Mouse (Mus musculus) megakaryocyte, embryonic 14.5 days (primary cell): ENCODE measurements around the gene Lrrk2.

ENCODE experiments used
- FLI1 ChIP-seq: IDR thresholded peaks from 2 replicates; pipeline ENCODE4 v1.6.1; 2012; ENCODE audit warnings: low read length, inconsistent platforms, mixed read lengths
- GATA1 ChIP-seq: IDR thresholded peaks from 3 replicates; pipeline ENCODE4 v1.6.1; 2012; ENCODE audit warnings: mixed read lengths, low read length, inconsistent platforms, borderline replicate concordance

GRCm38 (mm10) chr15:91835319-91835718 lies 162.3 kb downstream of the Lrrk2 start:
- TF ChIP-seq GATA1, result no peak
- TF ChIP-seq FLI1, result no peak
